Mouse (Mus musculus) midbrain, embryonic 12.5 days (tissue): ENCODE data around the gene Lingo2. TPM values are rescaled to one million over a fixed set of nuclear protein-coding genes. Genes with fewer than 3 reads are reported as not detected.
A peak's percentile ranks its signal among the peaks of the same experiment; 100 is the strongest.

ENCODE experiments used
- ATAC-seq: fragments of 200-750 bp; cut with Nextera tagmentation; 2 replicates; pipeline ENCODE4 v1.8.0; 2017; ENCODE audit warnings: low read depth, moderate TSS enrichment, moderate library complexity; ENCODE audit not compliant: low FRiP score
- H3K27ac ChIP-seq: fragments of 300-500 bp; sonication (generic); replicated peaks from 2 replicates; pipeline ENCODE4 v1.5.1; 2016; ENCODE audit warnings: mild to moderate bottlenecking
- H3K27me3 ChIP-seq: fragments of 300-500 bp; sonication (generic); 2 replicates; pipeline ENCODE4 v1.6.1; 2016; ENCODE audit warnings: mild to moderate bottlenecking
- H3K36me3 ChIP-seq: fragments of 300-500 bp; sonication (generic); 2 replicates; pipeline ENCODE4 v1.6.1; 2016
- H3K4me1 ChIP-seq: fragments of 300-500 bp; sonication (generic); 2 replicates; pipeline ENCODE4 v1.6.1; 2016
- H3K4me2 ChIP-seq: fragments of 300-500 bp; sonication (generic); replicated peaks from 2 replicates; pipeline ENCODE4 v1.6.1; 2016; ENCODE audit warnings: mild to moderate bottlenecking, moderate library complexity
- H3K4me3 ChIP-seq: fragments of 300-500 bp; sonication (generic); 2 replicates; pipeline ENCODE4 v1.5.1; 2016; ENCODE audit warnings: mild to moderate bottlenecking
- H3K9ac ChIP-seq: fragments of 300-500 bp; sonication (generic); replicated peaks from 2 replicates; pipeline ENCODE4 v1.6.1; 2016; ENCODE audit warnings: mild to moderate bottlenecking, moderate library complexity
- H3K9me3 ChIP-seq: fragments of 300-500 bp; sonication (generic); 2 replicates; pipeline ENCODE4 v1.6.1; 2016; ENCODE audit warnings: mild to moderate bottlenecking
- WGBS: fragments of 180-500 bp; shearing (Covaris S2); methylation state at CpG from one replicate; pipeline ENCODE4 v1.1.7; 2016; 5-methylcytosine and 5-hydroxymethylcytosine counted together
- polyA plus RNA-seq: library from polyadenylated mRNA; unstranded; fragments of >200 nt; fragmentation: Nextera tagmentation; extraction: Ambion mirVana; gene quantifications from 2 replicates; pipeline ENCODE4 v1.2.1, GENCODE M21; 2016

The Lingo2 gene
- polyA plus RNA-seq, 1 experiment from 2014 or later, result 6.2 TPM

GRCm38 (mm10) chr4:36775088-36775487, 176.5 kb downstream of the Lingo2 start:
- Histone ChIP-seq H3K27ac (no peak overlapping the region), H3K9ac (no peak overlapping the region), H3K4me1 (no peaks in the 10 kb centered on the region), H3K4me3 (no peak overlapping the region), H3K4me2 (no peak overlapping the region), H3K27me3 (no peaks in the 10 kb centered on the region), H3K36me3 (no peaks in the 10 kb centered on the region), H3K9me3 (no peaks in the 10 kb centered on the region)
- no peak for ATAC-seq
- 91% methylated on average over 4 of the region's 4 CpGs for WGBS

DNA sequence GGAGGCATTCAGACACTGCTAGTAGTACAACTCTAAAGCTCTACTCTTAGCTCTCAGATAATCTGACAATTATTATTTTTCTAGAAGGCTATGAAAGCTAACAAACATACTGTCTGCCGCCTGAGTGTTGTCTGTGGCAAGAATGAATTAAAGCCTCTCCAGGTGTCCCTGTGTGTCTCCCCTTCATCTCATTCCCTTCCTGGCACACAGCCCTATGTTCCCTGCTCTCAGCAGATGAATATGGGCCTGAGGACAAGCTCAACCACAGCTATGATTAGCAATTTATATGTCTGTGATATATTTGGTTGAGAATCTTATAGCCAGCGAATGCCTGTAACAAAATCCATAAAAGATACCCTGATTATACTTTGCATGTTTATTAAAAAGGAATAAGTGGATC, 220.9 kb downstream of the Lingo2 start:
- no peak for ATAC-seq
- 62% methylated on average over 2 of the region's 2 CpGs for WGBS
- Histone ChIP-seq H3K9ac (no peak overlapping the region), H3K36me3 (no peaks in the 10 kb centered on the region), H3K27me3 (no peaks in the 10 kb centered on the region), H3K27ac (no peak overlapping the region), H3K9me3 (no peaks in the 10 kb centered on the region), H3K4me1 (no peaks in the 10 kb centered on the region), H3K4me3 (no peak overlapping the region), H3K4me2 (no peak overlapping the region)

DNA sequence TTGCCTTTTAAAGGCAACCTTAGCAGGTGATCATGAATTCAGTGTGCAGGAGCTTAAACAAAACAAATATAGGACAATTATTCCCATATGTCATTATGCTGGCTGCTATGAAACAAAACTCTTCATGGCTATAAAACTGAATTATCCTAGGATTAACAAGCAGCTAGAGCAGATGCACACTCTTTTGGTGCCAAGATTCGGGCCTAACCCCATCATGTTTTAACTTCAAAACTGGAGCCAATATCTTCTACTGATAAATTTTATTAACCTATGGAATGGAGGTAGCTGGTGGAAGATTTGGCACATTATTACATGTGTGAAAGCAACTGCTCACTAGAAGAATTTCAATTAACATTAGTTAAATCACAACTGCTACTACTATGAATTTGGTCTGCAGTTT, 235.1 kb downstream of the Lingo2 start:
- H3K4me3 ChIP-seq, result no peak overlapping the region
- no peaks in the 10 kb centered on the region for H3K4me1 ChIP-seq
- ATAC-seq, result no peak
- no peak overlapping the region for H3K4me2 ChIP-seq
- H3K36me3 ChIP-seq, result no peaks in the 10 kb centered on the region
- no peak overlapping the region for H3K9ac ChIP-seq
- WGBS, result 72% methylated on average over 1 of the region's 1 CpGs
- no peak overlapping the region for H3K27ac ChIP-seq
- H3K27me3 ChIP-seq, result no peaks in the 10 kb centered on the region
- no peaks in the 10 kb centered on the region for H3K9me3 ChIP-seq

DNA sequence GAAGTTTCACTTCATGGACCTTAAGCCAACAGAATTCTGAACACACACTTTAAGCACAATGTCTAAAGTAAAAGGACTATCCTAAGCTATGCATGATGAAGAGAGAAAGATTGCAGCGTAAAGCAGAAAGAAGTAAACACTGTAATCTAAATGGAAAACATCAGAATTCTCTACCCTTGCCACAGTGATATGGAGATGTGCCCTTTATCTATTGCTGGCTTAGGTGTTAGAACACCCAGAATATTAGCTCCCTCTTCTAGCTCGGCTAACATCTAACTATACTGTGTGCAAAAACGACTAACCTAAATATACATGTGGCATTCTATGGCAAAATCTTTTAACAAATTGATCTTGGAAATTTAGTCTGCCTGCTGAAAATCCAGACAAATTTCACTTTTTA, 252.7 kb downstream of the Lingo2 start:
- no peaks in the 10 kb centered on the region for H3K4me1 ChIP-seq
- H3K4me2 ChIP-seq, result no peak overlapping the region
- WGBS, result 87% methylated on average over 3 of the region's 3 CpGs
- no peak for ATAC-seq
- no peaks in the 10 kb centered on the region for H3K27me3 ChIP-seq
- no peaks in the 10 kb centered on the region for H3K9me3 ChIP-seq
- no peak overlapping the region for H3K9ac ChIP-seq
- no peak overlapping the region for H3K4me3 ChIP-seq
- no peak overlapping the region for H3K27ac ChIP-seq
- H3K36me3 ChIP-seq, result no peaks in the 10 kb centered on the region

DNA sequence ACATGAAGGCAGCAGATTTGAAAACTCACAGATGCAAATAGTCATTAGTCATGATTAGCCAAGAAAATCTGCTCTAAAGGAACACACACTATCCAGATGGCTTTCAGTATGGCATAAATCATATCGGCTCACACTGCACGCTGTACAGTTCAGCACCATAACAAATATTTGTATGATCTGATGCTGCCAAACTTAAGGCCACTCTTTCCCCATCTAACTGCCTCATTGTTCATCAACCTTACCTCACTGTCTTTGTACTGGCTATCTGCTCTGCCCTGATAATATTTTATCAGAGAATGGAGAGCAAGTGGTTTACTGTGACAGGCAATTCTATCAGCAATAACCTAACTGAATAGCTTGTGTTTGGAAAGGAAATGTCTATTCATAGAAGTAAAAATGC, 254.7 kb downstream of the Lingo2 start:
- ATAC-seq, result no peak
- no peaks in the 10 kb centered on the region for H3K36me3 ChIP-seq
- no peaks in the 10 kb centered on the region for H3K4me1 ChIP-seq
- 98% methylated on average over 2 of the region's 2 CpGs for WGBS
- no peak overlapping the region for H3K27ac ChIP-seq
- H3K4me2 ChIP-seq, result no peak overlapping the region
- H3K27me3 ChIP-seq, result no peaks in the 10 kb centered on the region
- no peak overlapping the region for H3K4me3 ChIP-seq
- H3K9ac ChIP-seq, result no peak overlapping the region
- no peaks in the 10 kb centered on the region for H3K9me3 ChIP-seq

DNA sequence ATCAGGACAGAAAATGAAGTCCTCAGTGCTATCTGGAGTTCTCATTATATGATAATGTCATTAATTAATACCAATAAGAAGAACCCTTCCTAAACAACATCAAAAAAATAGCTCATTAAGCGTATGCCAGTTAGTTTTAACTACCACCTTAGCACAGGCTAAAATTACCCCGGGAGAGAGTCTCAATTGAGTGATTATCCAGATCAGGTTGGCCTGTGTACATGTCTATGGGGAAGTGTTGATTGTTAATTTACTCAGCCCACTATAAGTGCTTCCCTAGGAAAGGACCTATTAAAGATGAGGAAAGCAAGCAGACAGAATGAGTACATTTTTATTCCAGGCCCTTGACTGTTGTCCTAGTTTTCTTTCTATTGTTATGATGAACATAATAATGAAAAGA, 291.6 kb downstream of the Lingo2 start:
- Histone ChIP-seq H3K36me3 (no peaks in the 10 kb centered on the region), H3K4me2 (no peak overlapping the region), H3K4me3 (no peak overlapping the region), H3K9ac (no peak overlapping the region), H3K4me1 (no peaks in the 10 kb centered on the region), H3K27ac (no peak overlapping the region), H3K27me3 (no peaks in the 10 kb centered on the region), H3K9me3 (no peaks in the 10 kb centered on the region)
- ATAC-seq, result peak; percentile 41; the same call in 1 of the 2 replicates
- 72% methylated on average over 2 of the region's 2 CpGs for WGBS

GRCm38 (mm10) chr4:36647753-36648152, 303.8 kb downstream of the Lingo2 start:
- H3K4me1 ChIP-seq, result no peaks in the 10 kb centered on the region
- no peaks in the 10 kb centered on the region for H3K36me3 ChIP-seq
- H3K4me2 ChIP-seq, result no peak overlapping the region
- no peak overlapping the region for H3K9ac ChIP-seq
- no peak overlapping the region for H3K27ac ChIP-seq
- H3K4me3 ChIP-seq, result no peak overlapping the region
- no peaks in the 10 kb centered on the region for H3K27me3 ChIP-seq
- no peak for ATAC-seq
- no peaks in the 10 kb centered on the region for H3K9me3 ChIP-seq

GRCm38 (mm10) chr4:36635666-36636065, 315.9 kb downstream of the Lingo2 start:
- no peak overlapping the region for H3K4me2 ChIP-seq
- no peak overlapping the region for H3K4me3 ChIP-seq
- H3K9ac ChIP-seq, result no peak overlapping the region
- H3K27ac ChIP-seq, result no peak overlapping the region
- H3K27me3 ChIP-seq, result no peaks in the 10 kb centered on the region
- H3K9me3 ChIP-seq, result no peaks in the 10 kb centered on the region
- no peaks in the 10 kb centered on the region for H3K36me3 ChIP-seq
- H3K4me1 ChIP-seq, result no peaks in the 10 kb centered on the region
- ATAC-seq, result no peak
- WGBS, result 85% methylated on average over 2 of the region's 2 CpGs

DNA sequence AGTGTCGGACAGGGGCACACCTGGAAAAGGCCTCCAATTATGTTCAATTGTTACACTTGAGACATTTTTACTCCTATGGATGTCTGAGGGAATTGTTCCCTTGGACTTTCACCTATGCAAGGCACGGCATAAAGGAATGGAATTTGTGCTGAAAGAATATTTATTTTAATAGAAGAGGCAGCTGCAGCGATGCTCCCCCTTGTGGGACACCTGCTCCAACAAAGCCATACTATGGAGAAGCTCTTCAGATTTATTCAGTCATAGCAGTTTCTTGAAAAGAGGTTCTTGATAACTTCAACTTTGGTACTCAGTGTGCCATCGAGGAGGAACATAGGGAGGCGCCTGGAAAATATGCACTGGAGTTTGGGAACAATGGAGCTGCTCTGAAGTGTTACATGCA, 374.7 kb downstream of the Lingo2 start:
- Histone ChIP-seq H3K4me2 (no peak overlapping the region), H3K4me3 (no peak overlapping the region), H3K4me1 (no peaks in the 10 kb centered on the region), H3K36me3 (no peaks in the 10 kb centered on the region), H3K9ac (no peak overlapping the region), H3K27me3 (no peaks in the 10 kb centered on the region), H3K27ac (no peak overlapping the region), H3K9me3 (no peaks in the 10 kb centered on the region)
- 82% methylated on average over 5 of the region's 5 CpGs for WGBS
- ATAC-seq, result no peak

DNA sequence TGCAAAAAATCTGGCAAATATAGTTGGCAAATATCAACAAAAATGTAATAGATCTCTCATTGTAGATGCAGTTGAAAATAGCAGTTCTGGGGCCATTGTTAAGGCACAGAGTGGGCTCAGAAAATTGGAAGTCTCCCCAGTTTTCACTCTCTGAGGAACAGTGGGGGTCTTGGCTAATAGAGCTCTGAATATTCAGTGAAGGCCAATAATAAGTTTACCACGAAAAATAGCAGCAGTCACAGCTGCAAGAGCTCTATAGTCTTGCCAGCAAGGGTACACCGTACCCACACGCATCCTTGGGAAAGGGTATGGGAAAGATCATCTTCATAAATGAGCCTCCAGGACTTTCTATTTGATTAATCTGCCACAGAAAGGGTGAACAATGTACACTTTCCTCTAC, 375.3 kb downstream of the Lingo2 start:
- Histone ChIP-seq H3K36me3 (no peaks in the 10 kb centered on the region), H3K27me3 (no peaks in the 10 kb centered on the region), H3K27ac (no peak overlapping the region), H3K4me2 (no peak overlapping the region), H3K9me3 (no peaks in the 10 kb centered on the region), H3K9ac (no peak overlapping the region), H3K4me1 (no peaks in the 10 kb centered on the region), H3K4me3 (no peak overlapping the region)
- 83% methylated on average over 3 of the region's 3 CpGs for WGBS
- no peak for ATAC-seq

- Histone ChIP-seq H3K36me3 (no peaks in the 10 kb centered on the region), H3K4me1 (no peaks in the 10 kb centered on the region), H3K9me3 (no peaks in the 10 kb centered on the region), H3K4me2 (no peak overlapping the region), H3K9ac (no peak overlapping the region), H3K27me3 (no peaks in the 10 kb centered on the region), H3K27ac (no peak overlapping the region), H3K4me3 (no peak overlapping the region)
- WGBS, result 87% methylated on average over 1 of the region's 1 CpGs
- ATAC-seq, result no peak
Observed at GRCm38 (mm10) chr4:36566544-36566943, 385.0 kb downstream of the Lingo2 start.

GRCm38 (mm10) chr4:36560997-36561396, 390.6 kb downstream of the Lingo2 start:
- Histone ChIP-seq H3K36me3 (no peaks in the 10 kb centered on the region), H3K4me1 (no peaks in the 10 kb centered on the region), H3K4me3 (no peak overlapping the region), H3K27me3 (no peaks in the 10 kb centered on the region), H3K9me3 (no peaks in the 10 kb centered on the region), H3K4me2 (no peak overlapping the region), H3K9ac (no peak overlapping the region), H3K27ac (no peak overlapping the region)
- ATAC-seq, result no peak
- WGBS, result 85% methylated on average over 1 of the region's 1 CpGs

GRCm38 (mm10) chr4:36540664-36541360, 410.7 kb downstream of the Lingo2 start:
- Histone ChIP-seq H3K4me2 (no peak overlapping the region), H3K36me3 (no peaks in the 10 kb centered on the region), H3K4me1 (no peaks in the 10 kb centered on the region), H3K27me3 (no peaks in the 10 kb centered on the region), H3K27ac (no peak overlapping the region), H3K9ac (no peak overlapping the region), H3K4me3 (no peak overlapping the region), H3K9me3 (no peaks in the 10 kb centered on the region)
- ATAC-seq, result no peak
- WGBS, result 73% methylated on average over 2 of the region's 2 CpGs
